Mouse (Mus musculus) forebrain, embryonic 16.5 days (tissue): ENCODE measurements around the gene Vmn1r42. TPM values are rescaled to one million over a fixed set of nuclear protein-coding genes. Genes with fewer than 3 reads are reported as not detected.
"Not testable (repeated sequence)": the region's sequence is repeated elsewhere in the genome, so short reads cannot be mapped to it uniquely, and the experiment has no call there.

Source experiments
- ATAC-seq: fragments of 200-750 bp; cut with Nextera tagmentation; 2 replicates; pipeline ENCODE4 v1.8.0; 2017; ENCODE audit warnings: mild to moderate bottlenecking, moderate library complexity
- H3K27ac ChIP-seq: fragments of 300-500 bp; sonication (generic); 2 replicates; pipeline ENCODE4 v1.5.1; 2014; ENCODE audit warnings: low read length, control low read depth
- H3K27me3 ChIP-seq: fragments of 300-500 bp; sonication (generic); replicated peaks from 2 replicates; pipeline ENCODE4 v1.6.1; 2014; ENCODE audit warnings: low read length; ENCODE audit not compliant: control insufficient read depth, insufficient read depth
- H3K36me3 ChIP-seq: fragments of 300-500 bp; sonication (generic); 2 replicates; pipeline ENCODE4 v1.6.1; 2014; ENCODE audit not compliant: control insufficient read depth, insufficient read depth
- H3K4me1 ChIP-seq: fragments of 300-500 bp; sonication (generic); replicated peaks from 2 replicates; pipeline ENCODE4 v1.6.1; 2014; ENCODE audit warnings: low read length; ENCODE audit not compliant: control insufficient read depth, insufficient read depth
- H3K4me2 ChIP-seq: fragments of 300-500 bp; sonication (generic); 2 replicates; pipeline ENCODE4 v1.6.1; 2014; ENCODE audit warnings: mild to moderate bottlenecking, low read length, control low read depth
- H3K4me3 ChIP-seq: fragments of 300-500 bp; sonication (generic); replicated peaks from 2 replicates; pipeline ENCODE4 v1.5.1; 2014; ENCODE audit warnings: mild to moderate bottlenecking, low read length, control low read depth
- H3K9ac ChIP-seq: fragments of 300-500 bp; sonication (generic); replicated peaks from 2 replicates; pipeline ENCODE4 v1.6.1; 2014; ENCODE audit warnings: low read depth, low read length, control low read depth
- H3K9me3 ChIP-seq: fragments of 300-500 bp; sonication (generic); 2 replicates; pipeline ENCODE4 v1.6.1; 2016; ENCODE audit warnings: low read length; ENCODE audit not compliant: control insufficient read depth
- WGBS: fragments of 180-500 bp; shearing (Covaris S2); extraction: QIAGEN DNeasy Blood & Tissue Kit; methylation state at CpG from one replicate; pipeline ENCODE4 v1.1.7; 2014; 5-methylcytosine and 5-hydroxymethylcytosine counted together
- polyA plus RNA-seq: library from polyadenylated mRNA; unstranded; fragments of >200 nt; fragmentation: Nextera tagmentation; extraction: Ambion mirVana; gene quantifications from 2 replicates; pipeline ENCODE4 v1.2.1, GENCODE M21; 2015

The Vmn1r42 gene
- not detected in 2 replicates for polyA plus RNA-seq

- not testable (repeated sequence) for H3K9me3 ChIP-seq, H3K27ac ChIP-seq, H3K4me3 ChIP-seq, H3K4me1 ChIP-seq, H3K9ac ChIP-seq, H3K27me3 ChIP-seq, H3K36me3 ChIP-seq, H3K4me2 ChIP-seq, ATAC-seq
- 82% methylated on average over 3 of the region's 3 CpGs for WGBS
These were observed at the start of gene Vmn1r42, which contains the start of gene Vmn1r43 for GRCm38 (mm10) chr6:89876313-89876712. Gene Vmn1r42, minus strand, starts transcription at chr6:89876413. Gene Vmn1r43, minus strand, starts transcription at chr6:89876413.

- WGBS: 48% methylated on average over 2 of the region's 2 CpGs
These were observed 7.6 kb upstream of the Vmn1r42 start for GRCm38 (mm10) chr6:89883812-89884211.

GRCm38 (mm10) chr6:89883360-89883759 lies 7.1 kb upstream of the Vmn1r42 start, which contains the start of gene Vmn1r44:
Gene Vmn1r44, plus strand, starts transcription at chr6:89883660.
- Histone ChIP-seq H3K4me1 (no peaks in the 10 kb centered on the region), H3K4me2 (no peak within 1 kb of the TSS), H3K27me3 (no peaks in the 10 kb centered on the region), H3K27ac (no peak within 1 kb of the TSS), H3K9me3 (no peaks in the 10 kb centered on the region), H3K4me3 (no peak within 1 kb of the TSS), H3K9ac (no peak within 1 kb of the TSS), H3K36me3 (no peaks in the 10 kb centered on the region)
- WGBS: 92% methylated on average over 1 of the region's 1 CpGs
- no peak for ATAC-seq

More at GRCm38 (mm10) chr6:89883812-89884211, 7.6 kb upstream of the Vmn1r42 start:
- Histone ChIP-seq H3K4me3 (no peak overlapping the region), H3K4me1 (no peaks in the 10 kb centered on the region), H3K4me2 (no peak overlapping the region), H3K27me3 (no peaks in the 10 kb centered on the region), H3K27ac (no peak overlapping the region), H3K36me3 (no peaks in the 10 kb centered on the region), H3K9me3 (no peaks in the 10 kb centered on the region), H3K9ac (no peak overlapping the region)
- ATAC-seq: no peak

- no peaks in the 10 kb centered on the region for H3K36me3 ChIP-seq
- H3K9me3 ChIP-seq: no peaks in the 10 kb centered on the region
- H3K27ac ChIP-seq: no peak overlapping the region
- H3K27me3 ChIP-seq: no peaks in the 10 kb centered on the region
- H3K4me2 ChIP-seq: no peak overlapping the region
- H3K4me3 ChIP-seq: no peak overlapping the region
- no peaks in the 10 kb centered on the region for H3K4me1 ChIP-seq
- no peak overlapping the region for H3K9ac ChIP-seq
- no peak for ATAC-seq
These were observed 4.7 kb upstream of the Vmn1r42 start for GRCm38 (mm10) chr6:89880867-89881266.

- no peaks in the 10 kb centered on the region for H3K36me3 ChIP-seq
- H3K9me3 ChIP-seq: no peaks in the 10 kb centered on the region
- H3K4me3 ChIP-seq: no peak overlapping the region
- H3K27me3 ChIP-seq: no peaks in the 10 kb centered on the region
- 75% methylated on average over 2 of the region's 2 CpGs for WGBS
- ATAC-seq: no peak
- H3K4me1 ChIP-seq: no peaks in the 10 kb centered on the region
- H3K27ac ChIP-seq: no peak overlapping the region
- no peak overlapping the region for H3K4me2 ChIP-seq
- no peak overlapping the region for H3K9ac ChIP-seq
These were observed 750 bp upstream of the Vmn1r42 start for GRCm38 (mm10) chr6:89876963-89877362.

- peaks cover 7% of the 10 kb centered on the region for H3K9me3 ChIP-seq
- H3K36me3 ChIP-seq: no peaks in the 10 kb centered on the region
- ATAC-seq: no peak
- H3K9ac ChIP-seq: no peak overlapping the region
- H3K4me3 ChIP-seq: no peak overlapping the region
- WGBS: 72% methylated on average over 2 of the region's 2 CpGs
- no peak overlapping the region for H3K4me2 ChIP-seq
- H3K27me3 ChIP-seq: no peaks in the 10 kb centered on the region
- H3K4me1 ChIP-seq: no peaks in the 10 kb centered on the region
- no peak overlapping the region for H3K27ac ChIP-seq
These were observed 8.2 kb downstream of the Vmn1r42 start for GRCm38 (mm10) chr6:89867976-89868375.

- Histone ChIP-seq H3K4me3 (no peak overlapping the region), H3K27ac (no peak overlapping the region), H3K9ac (no peak overlapping the region), H3K4me2 (no peak overlapping the region), H3K9me3 (peaks cover 12% of the 10 kb centered on the region), H3K4me1 (no peaks in the 10 kb centered on the region), H3K27me3 (no peaks in the 10 kb centered on the region), H3K36me3 (no peaks in the 10 kb centered on the region)
- 96% methylated on average over 2 of the region's 2 CpGs for WGBS
- ATAC-seq: no peak
These were observed 8.9 kb downstream of the Vmn1r42 start for GRCm38 (mm10) chr6:89867276-89867675.

- H3K36me3 ChIP-seq: no peaks in the 10 kb centered on the region
- H3K27me3 ChIP-seq: no peaks in the 10 kb centered on the region
- H3K4me2 ChIP-seq: no peak overlapping the region
- 67% methylated on average over 4 of the region's 4 CpGs for WGBS
- H3K9me3 ChIP-seq: peaks cover 12% of the 10 kb centered on the region
- no peak overlapping the region for H3K27ac ChIP-seq
- H3K4me3 ChIP-seq: no peak overlapping the region
- H3K9ac ChIP-seq: no peak overlapping the region
- no peak for ATAC-seq
- H3K4me1 ChIP-seq: no peaks in the 10 kb centered on the region
These were observed 12.4 kb downstream of the Vmn1r42 start for GRCm38 (mm10) chr6:89863792-89864191.

- no peaks in the 10 kb centered on the region for H3K27me3 ChIP-seq
- no peaks in the 10 kb centered on the region for H3K4me1 ChIP-seq
- no peaks in the 10 kb centered on the region for H3K36me3 ChIP-seq
- 89% methylated on average over 2 of the region's 2 CpGs for WGBS
- H3K4me3 ChIP-seq: no peak overlapping the region
- ATAC-seq: no peak
- H3K4me2 ChIP-seq: no peak overlapping the region
- H3K9me3 ChIP-seq: peaks cover 10% of the 10 kb centered on the region
- no peak overlapping the region for H3K9ac ChIP-seq
- H3K27ac ChIP-seq: no peak overlapping the region
These were observed 16.4 kb downstream of the Vmn1r42 start for GRCm38 (mm10) chr6:89859839-89860238.

- Histone ChIP-seq H3K4me2 (no peak overlapping the region), H3K36me3 (no peaks in the 10 kb centered on the region), H3K4me1 (no peaks in the 10 kb centered on the region), H3K9ac (no peak overlapping the region), H3K4me3 (no peak overlapping the region), H3K27ac (no peak overlapping the region), H3K27me3 (no peaks in the 10 kb centered on the region), H3K9me3 (peaks cover 6% of the 10 kb centered on the region)
- 75% methylated on average over 3 of the region's 3 CpGs for WGBS
- no peak for ATAC-seq
These were observed 18.7 kb downstream of the Vmn1r42 start for GRCm38 (mm10) chr6:89857552-89857951.
